Mouse (Mus musculus) embryonic facial prominence, embryonic 10.5 days (tissue): ENCODE results near the gene Chp1. TPM values are rescaled to one million over a fixed set of nuclear protein-coding genes. Genes with fewer than 3 reads are reported as not detected.
"Not testable (repeated sequence)": the region's sequence is repeated elsewhere in the genome, so short reads cannot be mapped to it uniquely, and the experiment has no call there.

Experiments used
- DNase-seq: peaks from one replicate; pipeline ENCODE4 v3.0.0-alpha.2; 2017; ENCODE audit warnings: low spot score
- H3K27ac ChIP-seq: fragments of 300-500 bp; sonication (generic); replicated peaks from 2 replicates; pipeline ENCODE4 v1.5.1; 2016; ENCODE audit warnings: mild to moderate bottlenecking
- H3K27me3 ChIP-seq: fragments of 300-500 bp; sonication (generic); replicated peaks from 2 replicates; pipeline ENCODE4 v1.6.1; 2016; ENCODE audit warnings: low read depth, mild to moderate bottlenecking; ENCODE audit not compliant: poor library complexity, severe bottlenecking
- H3K36me3 ChIP-seq: fragments of 300-500 bp; sonication (generic); replicated peaks from 2 replicates; pipeline ENCODE4 v1.6.1; 2016; ENCODE audit warnings: mild to moderate bottlenecking, moderate library complexity
- H3K4me1 ChIP-seq: fragments of 300-500 bp; sonication (generic); 2 replicates; pipeline ENCODE4 v1.6.1; 2016
- H3K4me3 ChIP-seq: fragments of 300-500 bp; sonication (generic); 2 replicates; pipeline ENCODE4 v1.5.1; 2016; ENCODE audit warnings: mild to moderate bottlenecking, moderate library complexity
- H3K9me3 ChIP-seq: fragments of 300-500 bp; sonication (generic); 2 replicates; pipeline ENCODE4 v1.6.1; 2016; ENCODE audit warnings: mild to moderate bottlenecking
- WGBS: fragments of 180-500 bp; shearing (Covaris S2); methylation state at CpG from one replicate; pipeline ENCODE4 v1.1.7; 2016; 5-methylcytosine and 5-hydroxymethylcytosine counted together
- polyA plus RNA-seq: library from polyadenylated mRNA; unstranded; fragments of >200 nt; fragmentation: Nextera tagmentation; extraction: Ambion mirVana; gene quantifications from 2 replicates; pipeline ENCODE4 v1.2.1, GENCODE M21; 2016

Gene Chp1
- polyA plus RNA-seq, 1 experiment from 2014 or later: 53.6 TPM

GRCm38 (mm10) chr2:119583439-119583838, 35.9 kb downstream of the Chp1 start:
- WGBS: 63% methylated on average over 2 of the region's 2 CpGs
- Histone ChIP-seq H3K4me1 (no peaks in the 10 kb centered on the region), H3K9me3 (no peaks in the 10 kb centered on the region), H3K4me3 (no peak overlapping the region), H3K36me3 (peaks cover 15% of the 10 kb centered on the region), H3K27ac (no peak overlapping the region), H3K27me3 (no peaks in the 10 kb centered on the region)
- DNase-seq: no peak

- Histone ChIP-seq H3K36me3 (peaks cover 12% of the 10 kb centered on the region), H3K4me1 (no peaks in the 10 kb centered on the region)
Observed at GRCm38 (mm10) chr2:119584282-119584681, 36.8 kb downstream of the Chp1 start.

GRCm38 (mm10) chr2:119587383-119587782, 39.9 kb downstream of the Chp1 start:
- Histone ChIP-seq H3K27ac (no peak overlapping the region), H3K4me3 (no peak overlapping the region), H3K36me3 (peaks cover 16% of the 10 kb centered on the region), H3K27me3 (no peaks in the 10 kb centered on the region), H3K4me1 (no peaks in the 10 kb centered on the region), H3K9me3 (no peaks in the 10 kb centered on the region)
- peak; percentile 65 for DNase-seq
- 16% methylated on average over 4 of the region's 4 CpGs for WGBS

More at GRCm38 (mm10) chr2:119584282-119584681, 36.8 kb downstream of the Chp1 start:
- H3K27ac ChIP-seq: no peak overlapping the region
- 91% methylated on average over 8 of the region's 8 CpGs for WGBS
- no peak overlapping the region for H3K4me3 ChIP-seq
- H3K9me3 ChIP-seq: no peaks in the 10 kb centered on the region
- DNase-seq: no peak
- H3K27me3 ChIP-seq: no peaks in the 10 kb centered on the region

- Histone ChIP-seq H3K4me3 (no peak overlapping the region), H3K36me3 (peaks cover 15% of the 10 kb centered on the region), H3K27ac (no peak overlapping the region), H3K9me3 (no peaks in the 10 kb centered on the region), H3K4me1 (peaks cover 13% of the 10 kb centered on the region), H3K27me3 (no peaks in the 10 kb centered on the region)
- no peak for DNase-seq
- 91% methylated on average over 3 of the region's 3 CpGs for WGBS
Observed at GRCm38 (mm10) chr2:119591247-119591646, 43.8 kb downstream of the Chp1 start.

- Histone ChIP-seq H3K4me3 (peak overlapping the region; percentile 98), H3K27ac (peak overlapping the region; percentile 94), H3K36me3 (peaks cover 37% of the 10 kb centered on the region), H3K4me1 (peaks cover 13% of the 10 kb centered on the region), H3K9me3 (no peaks in the 10 kb centered on the region), H3K27me3 (no peaks in the 10 kb centered on the region)
- DNase-seq: peak; percentile 11
- WGBS: 10% methylated on average over 7 of the region's 7 CpGs
Observed at GRCm38 (mm10) chr2:119593765-119594112, 46.2 kb downstream of the Chp1 start.

- peaks cover 13% of the 10 kb centered on the region for H3K4me1 ChIP-seq
- peaks cover 43% of the 10 kb centered on the region for H3K36me3 ChIP-seq
- DNase-seq: peak; percentile 96
- peak overlapping the region; percentile 94 for H3K27ac ChIP-seq
- no peaks in the 10 kb centered on the region for H3K27me3 ChIP-seq
- WGBS: under 1% methylated on average over 61 of the region's 61 CpGs
- H3K4me3 ChIP-seq: peak overlapping the region; percentile 98
- H3K9me3 ChIP-seq: no peaks in the 10 kb centered on the region
Observed at GRCm38 (mm10) chr2:119594113-119594981, 46.9 kb downstream of the Chp1 start.

GRCm38 (mm10) chr2:119595308-119595707, 47.8 kb downstream of the Chp1 start:
- DNase-seq: no peak
- H3K9me3 ChIP-seq: no peaks in the 10 kb centered on the region
- H3K27ac ChIP-seq: no peak overlapping the region
- H3K4me1 ChIP-seq: peaks cover 13% of the 10 kb centered on the region
- peaks cover 52% of the 10 kb centered on the region for H3K36me3 ChIP-seq
- 69% methylated on average over 4 of the region's 4 CpGs for WGBS
- H3K4me3 ChIP-seq: peak overlapping the region; percentile 98
- no peaks in the 10 kb centered on the region for H3K27me3 ChIP-seq

GRCm38 (mm10) chr2:119596781-119597330, 49.4 kb downstream of the Chp1 start:
- DNase-seq: no peak
- peaks cover 59% of the 10 kb centered on the region for H3K36me3 ChIP-seq
- H3K4me1 ChIP-seq: peaks cover 15% of the 10 kb centered on the region
- H3K9me3 ChIP-seq: no peaks in the 10 kb centered on the region
- 95% methylated on average over 8 of the region's 8 CpGs for WGBS
- H3K27me3 ChIP-seq: no peaks in the 10 kb centered on the region
- no peak overlapping the region for H3K4me3 ChIP-seq
- H3K27ac ChIP-seq: no peak overlapping the region

- H3K27ac ChIP-seq: no peak overlapping the region
- DNase-seq: no peak
- H3K9me3 ChIP-seq: no peaks in the 10 kb centered on the region
- no peaks in the 10 kb centered on the region for H3K27me3 ChIP-seq
- H3K4me3 ChIP-seq: no peak overlapping the region
- H3K4me1 ChIP-seq: 0 out of 2 replicates have a peak, but pooled peaks cover 3% of the 10 kb centered on the region
- 90% methylated on average over 4 of the region's 4 CpGs for WGBS
- peaks cover 96% of the 10 kb centered on the region for H3K36me3 ChIP-seq
Observed at GRCm38 (mm10) chr2:119601027-119601426, 53.5 kb downstream of the Chp1 start.

GRCm38 (mm10) chr2:119601575-119601974, 54.1 kb downstream of the Chp1 start:
- H3K4me1 ChIP-seq, H3K27ac ChIP-seq, DNase-seq, H3K4me3 ChIP-seq, H3K27me3 ChIP-seq, H3K9me3 ChIP-seq: not testable (repeated sequence)
- peaks cover 96% of the 10 kb centered on the region for H3K36me3 ChIP-seq
- WGBS: 71% methylated on average over 3 of the region's 3 CpGs

- H3K4me3 ChIP-seq: no peak overlapping the region
- WGBS: 82% methylated on average over 1 of the region's 1 CpGs
- H3K4me1 ChIP-seq: 0 out of 2 replicates have a peak, but pooled peaks cover 3% of the 10 kb centered on the region
- H3K27me3 ChIP-seq: no peaks in the 10 kb centered on the region
- H3K27ac ChIP-seq: no peak overlapping the region
- H3K36me3 ChIP-seq: peaks cover 96% of the 10 kb centered on the region
- no peak for DNase-seq
- H3K9me3 ChIP-seq: no peaks in the 10 kb centered on the region
Observed at GRCm38 (mm10) chr2:119602488-119602887, 55.0 kb downstream of the Chp1 start.

- Histone ChIP-seq H3K27me3 (no peaks in the 10 kb centered on the region), H3K4me1 (0 out of 2 replicates have a peak, but pooled peaks cover 3% of the 10 kb centered on the region), H3K9me3 (no peaks in the 10 kb centered on the region), H3K36me3 (peaks cover 96% of the 10 kb centered on the region), H3K4me3 (no peak overlapping the region), H3K27ac (no peak overlapping the region)
- no peak for DNase-seq
- 78% methylated on average over 2 of the region's 2 CpGs for WGBS
Observed at GRCm38 (mm10) chr2:119603909-119604308, 56.4 kb downstream of the Chp1 start.
